Mouse (Mus musculus) CH12.LX (cell line): ENCODE results near the gene Ripk1. TPM values are rescaled to one million over a fixed set of nuclear protein-coding genes. Genes with fewer than 3 reads are reported as not detected.

Experiments used
- DNase-seq: peaks from one replicate; pipeline ENCODE4 v3.0.0-alpha.2; 2013; ENCODE audit errors: extremely low read depth
- H3K27ac ChIP-seq: 2 replicates; pipeline ENCODE4 v1.5.1; 2012; ENCODE audit warnings: low read depth, mild to moderate bottlenecking, control low read depth, moderate library complexity; ENCODE audit not compliant: insufficient read depth
- H3K27me3 ChIP-seq: replicated peaks from 2 replicates; pipeline ENCODE3; 2012; ENCODE audit warnings: inconsistent platforms
- H3K36me3 ChIP-seq, 2 experiments: replicated peaks in 1 of 2; 2 replicates each; pipeline versions ENCODE3 to v1.6.1; 2012; ENCODE audit warnings: inconsistent platforms in 1 of 2, low read length in 1 of 2, mild to moderate bottlenecking in 1 of 2, mixed read lengths in 1 of 2, moderate library complexity in 1 of 2; ENCODE audit not compliant: control insufficient read depth in 1 of 2, insufficient read depth in 1 of 2
- H3K4me1 ChIP-seq, 2 experiments: 2 replicates each; pipeline ENCODE4 v1.6.1; 2012; ENCODE audit warnings: inconsistent platforms in 1 of 2, moderate library complexity in 1 of 2; ENCODE audit not compliant: insufficient read depth in 2 of 2, control insufficient read depth in 1 of 2
- H3K4me2 ChIP-seq: 2 replicates; pipeline ENCODE4 v1.6.1; 2012; ENCODE audit warnings: low read depth, mild to moderate bottlenecking, control low read depth; ENCODE audit not compliant: poor library complexity, insufficient read depth, severe bottlenecking
- H3K4me3 ChIP-seq, 3 experiments: fragments of 150-350 bp in 1 of 3; sonication (generic) in 1 of 3; replicated peaks in 1 of 3; 2 replicates each; pipeline versions ENCODE3 to v1.5.1; 2011 to 2012; ENCODE audit warnings: low read depth in 2 of 3, low read length in 2 of 3, mild to moderate bottlenecking in 2 of 3, moderate library complexity in 2 of 3, control low read depth in 1 of 3, improper control_type of control experiment in 1 of 3, inconsistent platforms in 1 of 3, mixed read lengths in 1 of 3; ENCODE audit not compliant: poor library complexity in 1 of 3
- H3K79me2 ChIP-seq: replicated peaks from 2 replicates; pipeline ENCODE4 v1.6.1; 2012; ENCODE audit warnings: mild to moderate bottlenecking, moderate library complexity; ENCODE audit not compliant: control insufficient read depth, poor library complexity, insufficient read depth, severe bottlenecking; ENCODE audit errors: extremely low read depth
- H3K9ac ChIP-seq: 2 replicates; pipeline ENCODE4 v1.6.1; 2012; ENCODE audit warnings: low read depth, mild to moderate bottlenecking, control low read depth, moderate library complexity; ENCODE audit not compliant: insufficient read depth
- H3K9me3 ChIP-seq: replicated peaks from 2 replicates; pipeline ENCODE3; 2012; ENCODE audit warnings: low read length, inconsistent platforms, mixed read lengths
- BHLHE40 ChIP-seq: IDR thresholded peaks from 2 replicates; pipeline ENCODE4 v1.6.1; 2011; ENCODE audit warnings: mild to moderate bottlenecking, low read depth, low read length, improper control_type of control experiment
- CTCF ChIP-seq, 2 experiments: IDR thresholded peaks in 1 of 2; conservative IDR thresholded peaks in 1 of 2; 2 replicates each; pipeline ENCODE4 v1.5.1; 2011 to 2012; ENCODE audit warnings: low read depth in 2 of 2, low read length in 2 of 2, improper control_type of control experiment in 1 of 2, inconsistent platforms in 1 of 2, mild to moderate bottlenecking in 1 of 2, moderate library complexity in 1 of 2
- ELF1 ChIP-seq: IDR thresholded peaks from 2 replicates; pipeline ENCODE4 v1.6.1; 2014; ENCODE audit warnings: low read depth, mild to moderate bottlenecking, inconsistent platforms, low read length, improper control_type of control experiment
- HCFC1 ChIP-seq: IDR thresholded peaks from 2 replicates; pipeline ENCODE4 v1.6.1; 2012; ENCODE audit warnings: low read depth, mild to moderate bottlenecking, inconsistent platforms, low read length, improper control_type of control experiment
- JUN ChIP-seq: IDR thresholded peaks from 2 replicates; pipeline ENCODE4 v1.6.1; 2011; ENCODE audit warnings: low read depth, mild to moderate bottlenecking, low read length, improper control_type of control experiment, moderate library complexity; ENCODE audit not compliant: insufficient read depth
- MAZ ChIP-seq: IDR thresholded peaks from 2 replicates; pipeline ENCODE4 v1.6.1; 2012; ENCODE audit warnings: low read depth, mild to moderate bottlenecking, inconsistent platforms, low read length, improper control_type of control experiment, moderate library complexity
- MEF2A ChIP-seq: IDR thresholded peaks from 2 replicates; pipeline ENCODE4 v1.6.1; 2014; ENCODE audit warnings: low read depth, mild to moderate bottlenecking, inconsistent platforms, low read length, improper control_type of control experiment, borderline replicate concordance
- NRF1 ChIP-seq: IDR thresholded peaks from 2 replicates; pipeline ENCODE4 v1.6.1; 2014; ENCODE audit warnings: low read depth, mild to moderate bottlenecking, inconsistent platforms, low read length, improper control_type of control experiment, moderate library complexity
- PAX5 ChIP-seq: IDR thresholded peaks from 2 replicates; pipeline ENCODE4 v1.6.1; 2012; ENCODE audit warnings: low read length, inconsistent platforms, mixed read lengths
- POLR2A ChIP-seq: IDR thresholded peaks from 2 replicates; pipeline ENCODE4 v1.6.1; 2011; ENCODE audit warnings: low read depth, mild to moderate bottlenecking, improper control_type of control experiment, low read length
- TBP ChIP-seq: conservative IDR thresholded peaks from 2 replicates; pipeline ENCODE4 v1.6.1; 2011; ENCODE audit warnings: low read depth, low read length, improper control_type of control experiment
- ZC3H11A ChIP-seq: IDR thresholded peaks from 2 replicates; pipeline ENCODE4 v1.6.1; 2012; ENCODE audit warnings: low read depth, mild to moderate bottlenecking, inconsistent platforms, low read length, improper control_type of control experiment
- ZKSCAN1 ChIP-seq: IDR thresholded peaks from 2 replicates; pipeline ENCODE4 v1.6.1; 2012; ENCODE audit warnings: low read depth, inconsistent platforms, low read length, improper control_type of control experiment, borderline replicate concordance
- ZMIZ1 ChIP-seq: IDR thresholded peaks from 2 replicates; pipeline ENCODE4 v1.6.1; 2012; ENCODE audit warnings: low read depth, mild to moderate bottlenecking, inconsistent platforms, low read length, improper control_type of control experiment
- dilution Hi-C: fragments of 300-500 bp; cut with MboI; formaldehyde crosslinking; loops from 2 replicates; pipeline ENCODE4 v1.14.3; 2020; ENCODE audit warnings: low sequenced_read_pairs; ENCODE audit not compliant: extremely low pct_unique_long_range_greater_than_20kb, extremely low pct_ligation_motif_present
- in situ Hi-C: fragments of 300-500 bp; cut with MboI; formaldehyde crosslinking; loops from 3 replicates; pipeline ENCODE4 v1.14.3; 2019; ENCODE audit warnings: low sequenced_read_pairs, low pct_ligation_motif_present, low pct_unique_long_range_greater_than_20kb, mixed read lengths
- polyA plus RNA-seq: library from polyadenylated mRNA; unstranded; fragments of >175 nt; gene quantifications from 2 replicates; pipeline ENCODE4 v1.2.1, GENCODE M21; 2012; ENCODE audit warnings: low read depth; ENCODE audit not compliant: insufficient read length
- total RNA-seq, 2 experiments: library from RNA; depleted of rRNA; stranded (reverse); fragments of 300-350 nt in 1 of 2; fragments of >200 nt in 1 of 2; gene quantifications; 2 replicates each; pipeline ENCODE4 v1.2.3; 2012 to 2014

Gene Ripk1
- total and polyA plus RNA-seq, 3 experiments: 13.1 to 18.6 (median 16.6) TPM

GRCm38 (mm10) chr13:34062466-34062865 is 60.3 kb downstream of the Ripk1 start:
- H3K36me3 ChIP-seq: peaks cover 2 to 32% of the 10 kb centered on the region in 2 experiments
- no peak for DNase-seq
- TF ChIP-seq HCFC1 (no peak), MEF2A (no peak)
- in situ Hi-C loops (no loop called here), dilution Hi-C loops (no loop called here)
- no peak overlapping the region for H3K9ac ChIP-seq
- H3K9me3 ChIP-seq: no peaks in the 10 kb centered on the region
- H3K4me1 ChIP-seq: no peaks in the 10 kb centered on the region
- H3K79me2 ChIP-seq: no peaks in the 10 kb centered on the region
- no peak overlapping the region for H3K27ac ChIP-seq
- no peaks in the 10 kb centered on the region for H3K27me3 ChIP-seq
- H3K4me3 ChIP-seq: no peak overlapping the region
- no peak overlapping the region for H3K4me2 ChIP-seq

DNA sequence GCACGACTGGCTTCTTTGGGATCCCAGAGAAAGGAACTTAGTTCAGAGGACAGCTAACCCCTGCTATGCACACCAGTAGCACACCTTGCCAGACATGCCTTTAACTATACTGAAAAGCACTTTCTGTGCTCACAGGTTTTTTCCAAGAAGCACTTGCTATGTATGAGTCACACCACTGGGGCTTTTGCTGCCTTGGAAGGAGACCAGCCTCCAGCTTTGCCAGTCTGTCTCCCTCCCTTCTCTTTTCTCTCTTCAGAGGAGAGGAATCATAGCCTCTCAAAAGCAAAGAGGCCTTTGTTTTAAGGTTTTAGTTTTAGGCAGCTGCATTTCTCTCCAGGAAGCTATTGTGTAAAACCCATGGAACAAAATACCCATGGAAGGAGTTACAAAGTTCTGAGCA is 64.2 kb downstream of the Ripk1 start:
- dilution Hi-C loops (no loop called here), in situ Hi-C loops (no loop called here)
- Histone ChIP-seq H3K9ac (no peak overlapping the region), H3K79me2 (no peaks in the 10 kb centered on the region), H3K9me3 (no peaks in the 10 kb centered on the region), H3K27me3 (no peaks in the 10 kb centered on the region), H3K4me1 (no peaks in the 10 kb centered on the region), H3K4me3 (no peak overlapping the region), H3K4me2 (no peak overlapping the region), H3K36me3 (peaks cover 2 to 30% of the 10 kb centered on the region in 2 experiments), H3K27ac (no peak overlapping the region)
- no peak for DNase-seq
- TF ChIP-seq PAX5 (no peak), NRF1 (no peak), JUN (no peak), CTCF (conservative IDR thresholded peaks at IDR 0.05 in 1 of 2, IDR thresholded peaks at IDR 0.05 in 1 of 2; ENCODE audit: low read depth in 2 of 2, low read length in 2 of 2) (no peak), ELF1 (no peak), TBP (no peak), ZC3H11A (no peak)

DNA sequence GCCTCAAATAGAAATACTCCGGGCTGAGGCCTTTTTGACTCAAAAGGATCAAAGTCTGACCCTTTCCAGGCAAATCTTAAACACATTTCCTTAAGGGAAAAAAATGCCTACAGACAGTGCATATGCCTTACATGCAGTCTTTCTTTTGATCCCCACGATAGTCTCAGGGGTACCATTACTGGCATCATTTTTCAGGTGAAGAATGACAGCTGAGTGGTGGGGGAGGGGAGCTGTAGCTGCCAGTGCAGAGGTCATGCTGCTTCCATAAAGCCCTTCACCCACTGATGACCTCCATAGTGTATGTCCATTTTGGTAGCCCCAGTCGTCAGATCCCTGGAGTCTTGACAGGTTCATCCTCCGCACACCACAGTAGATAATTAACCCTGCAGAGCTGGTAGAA is 68.1 kb downstream of the Ripk1 start:
- Histone ChIP-seq H3K36me3 (peaks cover 7 to 22% of the 10 kb centered on the region in 2 experiments), H3K4me3 (no peak overlapping the region), H3K9me3 (no peaks in the 10 kb centered on the region), H3K79me2 (no peaks in the 10 kb centered on the region), H3K9ac (no peak overlapping the region), H3K27me3 (no peaks in the 10 kb centered on the region), H3K4me2 (no peak overlapping the region), H3K27ac (no peak overlapping the region)
- in situ Hi-C loops: no loop called here
- dilution Hi-C loops: no loop called here
- TF ChIP-seq POLR2A (no peak), ZKSCAN1 (no peak), ZMIZ1 (no peak), MEF2A (no peak), MAZ (no peak), BHLHE40 (no peak)
- TF ChIP-seq, all 38 proteins: peak for 0
- DNase-seq: no peak
- H3K4me1 ChIP-seq: no peaks in the 10 kb centered on the region
